Mouse (Mus musculus) T-cell, adult 2 months (primary cell): Measurements from ENCODE around the gene A930033H14Rik.

Source experiments
- DNase-seq: peaks from one replicate; pipeline ENCODE4 v3.0.0; 2022; ENCODE audit warnings: low spot score

A930033H14Rik gene

DNA sequence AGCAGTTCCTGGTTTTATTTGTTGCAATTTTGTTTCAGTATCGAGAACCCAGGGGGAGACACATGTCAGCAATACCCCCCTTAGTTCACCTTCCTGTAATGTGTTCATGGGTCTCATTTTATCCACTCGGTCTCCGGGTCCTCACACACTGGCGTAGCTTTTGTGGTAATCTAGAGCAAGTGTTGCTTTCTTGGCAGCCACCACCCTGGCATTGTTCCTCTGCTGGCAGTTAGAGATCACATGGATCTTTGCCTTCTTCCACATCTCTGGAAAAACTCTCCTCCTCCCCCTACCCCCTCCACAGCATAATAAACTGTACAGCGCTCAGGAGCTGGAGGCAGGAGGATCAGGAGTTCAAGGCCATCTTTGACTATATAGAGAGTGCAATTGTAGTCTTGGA lies 20.6 kb downstream of the A930033H14Rik start:
- DNase-seq = no peak

DNA sequence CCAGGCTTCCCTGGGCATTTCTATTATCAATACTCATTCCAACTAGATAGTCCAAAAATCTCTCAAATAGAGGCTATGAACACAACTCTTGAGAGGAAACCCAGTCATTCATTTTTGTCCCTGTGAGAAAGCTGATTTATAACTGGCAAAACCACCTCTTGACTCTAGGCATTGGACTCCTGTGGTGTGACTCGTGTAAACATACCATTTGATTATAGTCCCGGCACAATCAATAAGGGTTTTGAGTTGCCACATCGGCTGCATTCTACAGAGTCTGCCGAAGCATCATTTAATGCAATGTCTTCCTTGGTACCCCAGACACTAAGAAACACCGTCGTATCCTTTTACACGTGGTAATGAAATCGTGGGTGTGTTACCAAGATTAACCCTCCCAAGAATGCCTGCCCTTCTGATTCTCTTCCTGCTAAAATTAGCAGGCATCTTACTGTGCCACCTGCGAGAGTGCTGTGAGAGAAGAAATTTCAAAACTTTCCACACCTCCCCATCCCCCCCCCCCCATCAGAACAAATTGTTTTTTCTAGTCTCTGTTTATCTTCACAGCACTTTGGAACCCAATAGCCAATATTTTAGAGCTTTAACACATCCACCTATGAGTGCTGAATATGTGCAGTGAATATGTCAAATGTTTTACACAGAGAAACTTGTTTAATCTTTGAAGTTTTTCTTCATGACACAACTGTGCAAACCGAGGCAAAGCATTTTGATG lies 22.3 kb downstream of the A930033H14Rik start:
- no peak for DNase-seq

DNA sequence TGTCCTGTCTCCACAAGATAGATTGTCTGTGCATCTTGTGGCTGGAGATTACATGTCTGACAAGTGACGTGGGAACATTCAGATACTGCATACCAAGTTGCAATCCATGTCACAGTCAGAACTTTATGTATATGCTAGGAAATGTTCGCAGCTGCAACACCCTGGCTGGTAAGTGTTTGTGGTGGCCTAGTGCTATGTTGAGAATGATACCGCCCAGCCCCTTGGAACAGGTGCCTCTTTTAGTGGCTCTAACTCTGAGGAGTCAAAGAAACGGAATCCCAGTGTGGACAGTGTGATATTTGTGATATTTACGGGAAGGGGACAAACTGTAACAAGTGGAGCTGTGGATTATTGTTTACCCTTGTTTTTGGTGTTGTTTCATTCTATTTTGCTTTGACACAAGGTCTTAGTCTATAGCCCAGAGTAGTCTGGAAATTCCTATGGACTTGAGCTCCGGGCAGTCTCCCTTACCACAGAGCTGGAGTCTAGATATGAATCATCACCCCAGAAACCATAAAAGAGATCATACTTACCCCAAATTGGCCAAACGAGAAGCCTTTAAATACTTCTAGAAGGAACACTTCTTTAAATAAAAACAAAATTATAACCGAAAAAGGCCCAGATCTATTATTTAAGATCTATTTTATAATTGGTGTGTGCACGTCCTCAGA lies 25.0 kb downstream of the A930033H14Rik start:
- DNase-seq = no peak

DNA sequence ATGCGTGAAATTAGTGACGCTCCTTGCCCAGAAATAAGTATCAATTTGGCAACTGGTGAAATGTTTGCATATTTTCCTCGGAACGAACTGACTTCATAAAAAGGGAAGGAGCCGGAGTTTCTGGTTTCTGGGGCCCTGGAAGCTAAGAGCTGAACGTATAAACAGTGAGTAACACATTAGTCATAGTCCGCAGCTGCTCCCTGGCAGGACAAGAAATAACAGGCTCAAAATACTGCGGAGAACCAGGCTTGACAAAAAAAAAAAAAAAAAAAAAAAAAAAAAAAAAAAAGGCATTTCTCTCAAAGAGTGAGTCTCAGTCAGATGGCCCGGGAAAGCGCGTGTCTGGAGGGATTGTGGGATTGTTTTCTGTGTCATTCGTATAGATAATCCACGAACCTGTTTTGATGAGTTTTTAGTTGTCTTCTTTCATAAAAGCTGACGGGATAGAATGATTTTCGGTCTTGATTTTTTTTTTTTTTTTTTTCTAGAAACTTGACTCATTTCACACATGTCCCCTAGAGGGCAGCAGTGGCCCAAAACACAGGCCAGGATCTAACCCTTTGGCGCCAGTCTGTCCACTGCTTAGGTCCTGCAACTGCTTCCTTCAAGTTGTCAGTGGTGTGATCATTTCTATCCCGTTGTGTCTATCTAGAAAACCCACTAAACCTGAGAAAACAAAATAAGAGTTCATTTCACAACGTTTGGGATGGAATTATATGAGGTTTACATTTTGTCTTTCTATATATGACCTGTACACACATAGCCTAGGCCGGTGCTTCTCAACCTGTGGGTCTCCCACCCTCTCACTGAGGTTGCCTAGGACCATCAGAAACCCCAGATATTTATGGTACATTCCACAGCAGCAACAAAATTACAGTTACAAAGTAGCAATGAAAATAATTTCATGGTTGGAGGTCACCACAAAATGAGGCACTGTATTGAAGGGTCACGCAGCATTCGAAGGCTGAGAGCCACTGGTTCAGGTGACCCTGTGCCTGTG lies 26.7 kb downstream of the A930033H14Rik start:
- DNase-seq = peak; percentile 17

DNA sequence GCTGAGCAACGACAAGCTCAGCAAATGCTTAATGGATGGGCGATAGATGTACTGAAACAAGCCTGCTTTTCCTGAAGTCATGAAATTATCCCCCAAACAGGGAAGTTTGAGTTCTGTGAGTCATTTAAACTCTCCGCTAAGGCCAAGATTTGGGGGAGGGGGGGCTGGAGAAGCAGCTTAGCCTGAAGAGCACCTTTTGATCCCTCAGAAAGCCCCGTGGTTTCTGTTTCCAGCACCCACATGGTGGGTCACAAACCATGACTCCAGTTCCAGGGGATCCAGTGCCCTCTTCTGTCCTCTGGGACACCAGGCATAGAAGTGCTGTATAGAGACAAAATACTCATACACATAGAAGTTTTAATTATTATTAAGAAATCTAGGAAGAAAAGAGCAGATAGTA lies 27.5 kb downstream of the A930033H14Rik start:
- DNase-seq = no peak

DNA sequence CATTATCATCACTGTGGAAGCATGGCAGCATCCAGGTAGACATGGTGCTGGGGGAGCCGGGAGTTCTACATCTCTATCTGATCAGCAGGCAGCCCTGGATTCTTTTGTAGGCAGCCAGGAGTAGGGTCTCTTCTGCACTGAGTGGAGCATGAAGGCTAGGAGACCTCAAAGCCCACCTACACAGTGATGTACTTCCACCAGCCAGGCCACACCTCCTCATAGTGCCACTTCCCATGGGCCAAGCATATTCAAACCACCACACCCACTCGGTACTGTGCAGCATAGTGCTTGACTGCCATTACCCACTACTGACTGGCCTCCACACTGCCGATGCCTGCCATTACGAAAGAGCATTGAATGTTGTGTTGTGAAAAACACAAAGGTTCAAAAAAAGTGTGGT lies 28.0 kb downstream of the A930033H14Rik start:
- no peak for DNase-seq

DNA sequence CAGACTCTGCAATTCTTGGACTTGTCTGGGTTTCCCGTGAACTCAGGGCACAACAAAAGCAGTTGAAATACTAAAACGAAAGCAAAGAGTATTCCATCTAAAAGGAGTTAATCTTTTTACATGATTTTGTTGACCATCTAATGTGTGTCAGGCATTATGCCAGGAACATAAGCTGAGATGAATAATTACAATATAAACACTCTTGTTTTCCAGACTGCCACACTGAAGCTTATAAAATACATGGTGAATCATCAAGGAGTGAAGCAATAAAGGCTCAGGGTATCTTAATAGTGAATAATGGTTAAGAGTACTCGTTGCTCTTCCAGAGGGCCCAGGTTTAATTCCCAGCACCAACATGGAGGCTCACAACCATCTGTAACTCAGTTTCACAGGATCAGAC lies 31.9 kb downstream of the A930033H14Rik start:
- DNase-seq = no peak

DNA sequence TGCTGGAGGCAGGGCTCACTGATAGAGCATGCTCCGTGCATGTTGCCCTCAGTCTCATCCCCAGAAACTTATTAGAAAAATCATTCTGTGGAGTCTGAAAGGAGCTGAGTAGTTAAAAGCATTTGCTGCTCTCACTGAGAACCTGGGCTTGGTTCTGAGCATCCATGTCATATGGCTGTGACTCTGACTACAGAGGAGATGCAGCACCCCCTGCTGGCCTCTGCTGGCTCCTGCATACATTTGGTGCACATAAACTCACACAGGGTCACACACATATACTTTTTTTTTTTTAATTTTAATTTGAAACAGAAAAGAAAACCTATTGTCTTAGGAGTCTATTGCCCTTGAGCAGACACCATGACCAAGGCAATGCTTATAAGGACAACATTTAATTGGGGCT lies 33.6 kb downstream of the A930033H14Rik start:
- DNase-seq = no peak

DNA sequence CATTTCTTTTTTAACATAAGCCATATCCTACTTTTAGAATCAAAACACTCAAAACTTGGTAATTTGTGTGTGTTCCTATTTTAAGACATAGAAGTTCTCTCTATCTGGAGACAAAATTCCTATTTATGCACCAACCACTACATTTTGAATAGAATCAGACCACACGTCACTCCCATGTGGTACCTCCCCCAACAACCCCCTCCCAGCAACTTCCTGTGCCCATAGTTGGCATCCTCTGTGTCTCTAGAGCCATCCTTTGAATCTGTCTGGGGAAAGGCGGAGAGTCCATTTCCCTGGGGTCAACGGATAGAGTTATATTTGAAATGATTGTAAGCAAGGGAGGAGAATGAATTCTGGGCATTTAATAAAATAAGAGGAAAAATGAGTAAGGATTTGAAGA lies 36.8 kb downstream of the A930033H14Rik start:
- DNase-seq = no peak

DNA sequence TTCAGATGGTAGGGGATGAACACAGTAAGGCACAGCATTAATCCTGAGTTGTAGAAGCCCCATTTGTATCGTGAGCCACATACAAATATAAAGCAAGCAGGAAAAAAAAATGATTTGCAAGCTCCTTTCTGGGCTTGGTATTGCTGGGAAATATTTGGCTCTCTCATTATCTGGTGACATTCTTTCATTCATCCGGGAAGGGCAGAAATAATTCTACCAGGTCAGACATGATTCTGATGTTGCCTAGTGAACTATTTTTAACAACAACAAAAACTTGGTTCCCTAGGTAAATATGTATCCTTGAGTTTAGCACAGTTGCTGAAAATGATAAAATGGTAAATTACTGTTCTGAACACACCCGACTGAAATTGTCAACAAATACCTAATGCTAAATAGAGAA lies 40.5 kb downstream of the A930033H14Rik start:
- no peak for DNase-seq

DNA sequence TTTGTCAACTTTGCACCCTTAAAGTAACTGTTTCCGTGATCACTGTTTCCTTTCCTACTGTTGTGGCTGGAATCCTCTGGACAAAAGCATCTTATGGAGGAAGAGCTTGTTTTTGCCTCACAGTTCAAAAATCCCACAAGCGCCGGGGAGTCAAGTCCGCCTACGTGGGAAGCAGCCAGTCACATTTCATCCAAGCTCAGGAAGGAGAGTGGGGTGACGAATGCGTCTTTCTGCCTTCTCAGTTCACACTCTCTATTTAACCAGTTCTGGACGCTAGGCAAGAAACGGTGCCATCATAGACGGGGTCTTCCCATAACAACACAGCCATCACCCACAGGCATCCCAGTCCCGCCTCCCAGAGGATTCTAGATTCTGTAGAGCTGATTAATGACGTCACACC lies 46.4 kb downstream of the A930033H14Rik start:
- no peak for DNase-seq

DNA sequence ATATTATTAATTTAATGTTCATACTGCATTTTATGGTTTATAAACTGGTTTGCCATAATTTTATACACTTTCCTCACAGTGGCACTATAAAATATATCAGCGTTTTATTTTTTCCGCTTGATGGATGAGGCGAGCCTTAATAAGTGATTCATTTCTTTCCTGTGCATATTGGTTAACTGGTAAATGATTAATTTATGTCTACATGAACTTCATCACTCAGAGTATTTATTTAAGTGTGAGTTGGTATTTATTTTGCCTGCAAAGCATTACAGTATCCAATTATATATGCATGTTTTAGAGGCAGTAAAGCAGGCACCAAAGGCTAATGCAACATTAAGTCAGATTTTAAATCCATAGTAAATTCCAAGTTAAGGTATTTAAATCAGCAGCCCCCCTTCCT lies 47.1 kb downstream of the A930033H14Rik start:
- DNase-seq = no peak

DNA sequence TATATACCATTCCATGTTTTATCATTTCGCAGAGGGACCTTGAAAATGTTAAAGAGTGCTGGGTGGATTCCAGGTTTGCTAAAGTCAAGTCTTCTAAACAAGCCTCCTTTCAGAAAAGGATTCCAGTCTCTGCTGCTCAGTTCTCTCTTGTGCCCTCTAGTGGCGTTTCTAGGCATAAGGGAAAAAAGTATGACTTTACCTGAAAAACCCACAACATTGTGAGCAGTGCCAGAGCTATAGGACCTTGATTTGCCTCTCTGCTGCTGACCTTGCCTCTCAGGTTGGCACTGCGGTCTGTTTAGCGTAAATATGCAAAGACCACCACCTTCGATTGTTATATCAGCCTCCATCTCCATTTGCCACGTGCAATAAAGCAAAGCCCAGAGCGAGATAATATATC lies 47.8 kb downstream of the A930033H14Rik start:
- DNase-seq = no peak

DNA sequence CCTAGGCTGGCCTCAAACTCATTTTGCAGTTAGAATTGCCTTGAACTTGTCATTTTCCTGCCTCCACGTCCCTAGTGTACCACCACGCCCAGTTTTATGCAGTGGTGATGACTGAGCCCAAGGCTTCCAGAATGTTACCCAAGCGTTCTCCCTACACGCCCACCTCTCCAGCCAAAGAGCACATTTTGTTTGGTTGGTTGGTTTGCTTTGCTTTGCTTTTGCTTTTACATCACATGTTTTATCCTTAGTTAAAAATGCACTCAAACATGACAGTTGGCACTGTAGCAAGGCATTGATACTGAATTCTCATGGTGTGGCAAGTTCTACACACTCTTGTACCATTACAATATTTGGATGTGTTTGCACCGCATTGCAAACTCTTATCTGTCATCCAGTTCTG lies 49.7 kb downstream of the A930033H14Rik start:
- DNase-seq = no peak

DNA sequence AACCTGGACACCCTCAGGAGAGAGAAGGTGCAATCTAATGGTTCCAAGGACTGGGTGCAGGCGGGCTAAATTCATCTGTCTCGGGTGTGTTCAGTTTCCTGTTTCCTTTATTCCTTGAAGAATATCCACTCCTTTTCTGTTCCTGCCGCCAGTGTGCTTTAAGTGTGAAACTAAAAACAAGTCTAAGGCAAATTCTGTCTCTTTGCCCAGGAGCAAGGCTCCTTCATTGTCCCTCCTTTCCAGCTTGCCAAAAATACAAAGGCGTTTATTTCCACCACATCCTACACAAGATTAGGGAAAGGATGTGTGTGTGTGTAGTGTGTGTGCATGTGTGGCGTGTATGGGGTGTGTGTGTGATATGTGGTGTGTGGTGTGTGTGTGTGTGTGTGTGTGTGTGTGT lies 50.3 kb downstream of the A930033H14Rik start:
- DNase-seq = no peak

DNA sequence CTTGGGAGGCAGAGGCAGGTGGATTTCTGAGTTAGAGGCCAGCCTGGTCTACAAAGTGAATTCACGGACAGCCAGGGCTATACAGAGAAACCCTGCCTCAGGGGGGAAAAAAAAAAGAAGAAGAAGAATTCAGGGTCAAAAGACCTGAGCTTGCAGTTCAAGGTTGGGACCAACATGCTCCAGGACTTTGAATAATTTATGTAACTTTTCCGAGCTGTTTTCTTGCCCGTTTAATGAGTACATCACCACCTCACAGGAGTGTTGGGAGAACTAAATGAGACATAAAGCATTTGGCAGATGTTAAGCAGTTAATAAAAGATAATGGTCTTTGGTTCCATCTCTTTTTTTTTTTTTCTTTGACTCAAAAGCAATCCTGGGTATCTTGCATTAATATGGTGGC lies 51.4 kb downstream of the A930033H14Rik start:
- DNase-seq = no peak

DNA sequence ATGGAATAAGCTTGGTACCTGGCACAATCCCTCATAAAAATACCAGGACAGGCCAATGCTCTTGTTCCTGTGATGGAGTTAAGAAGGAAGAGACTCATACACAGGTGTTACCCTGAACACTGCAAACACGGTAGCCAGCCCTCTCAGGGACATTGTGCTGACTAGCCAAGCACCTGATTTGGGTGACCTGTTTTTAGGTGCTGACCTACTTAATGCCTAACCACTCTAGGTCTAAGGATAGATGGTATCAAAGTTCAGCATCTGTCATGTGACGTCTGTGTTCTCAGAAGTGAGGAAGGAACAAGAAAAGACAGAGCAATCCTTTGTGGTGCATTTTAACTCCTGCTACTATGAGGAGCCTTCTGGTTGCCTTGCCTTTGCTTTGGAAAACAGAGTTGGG lies 52.0 kb downstream of the A930033H14Rik start:
- no peak for DNase-seq
